Mouse (Mus musculus) liver (tissue): ENCODE data around the gene Dnah12.
"Not testable (repeated sequence)": the region's sequence is repeated elsewhere in the genome, so short reads cannot be mapped to it uniquely, and the experiment has no call there.

Experiments
- DNase-seq: peaks from one replicate; pipeline ENCODE4 v3.0.0-alpha.2; 2020; ENCODE audit warnings: mixed read lengths

The Dnah12 gene

GRCm38 (mm10) chr14:26890777-26891176, 197.7 kb downstream of the Dnah12 start:
- no peak for DNase-seq

GRCm38 (mm10) chr14:26894392-26894791, 201.3 kb downstream of the Dnah12 start, which contains the start of gene Asb14:
Gene Asb14 (plus strand): TSS chr14:26894557.
- no peak for DNase-seq

GRCm38 (mm10) chr14:26899490-26899889, 206.4 kb downstream of the Dnah12 start:
- DNase-seq: no peak

GRCm38 (mm10) chr14:26900893-26901292, 207.8 kb downstream of the Dnah12 start:
- DNase-seq: no peak

- no peak for DNase-seq
These were observed 214.3 kb downstream of the Dnah12 start for GRCm38 (mm10) chr14:26907401-26907800.

GRCm38 (mm10) chr14:26910461-26910860, 217.4 kb downstream of the Dnah12 start:
- DNase-seq: not testable (repeated sequence)

GRCm38 (mm10) chr14:26911201-26911600, 218.1 kb downstream of the Dnah12 start:
- DNase-seq: no peak

GRCm38 (mm10) chr14:26911826-26912225, 218.8 kb downstream of the Dnah12 start:
- DNase-seq: no peak

- no peak for DNase-seq
These were observed 220.7 kb downstream of the Dnah12 start for GRCm38 (mm10) chr14:26913681-26914268.

GRCm38 (mm10) chr14:26919310-26919709, 226.2 kb downstream of the Dnah12 start:
- no peak for DNase-seq

GRCm38 (mm10) chr14:26923702-26924421, 230.8 kb downstream of the Dnah12 start:
- no peak for DNase-seq

- no peak for DNase-seq
These were observed 241.8 kb downstream of the Dnah12 start for GRCm38 (mm10) chr14:26934891-26935290.

- no peak for DNase-seq
These were observed 242.5 kb downstream of the Dnah12 start for GRCm38 (mm10) chr14:26935558-26935957.
